Mouse (Mus musculus): ENCODE data around the gene Nbea.

Nbea gene

DNA sequence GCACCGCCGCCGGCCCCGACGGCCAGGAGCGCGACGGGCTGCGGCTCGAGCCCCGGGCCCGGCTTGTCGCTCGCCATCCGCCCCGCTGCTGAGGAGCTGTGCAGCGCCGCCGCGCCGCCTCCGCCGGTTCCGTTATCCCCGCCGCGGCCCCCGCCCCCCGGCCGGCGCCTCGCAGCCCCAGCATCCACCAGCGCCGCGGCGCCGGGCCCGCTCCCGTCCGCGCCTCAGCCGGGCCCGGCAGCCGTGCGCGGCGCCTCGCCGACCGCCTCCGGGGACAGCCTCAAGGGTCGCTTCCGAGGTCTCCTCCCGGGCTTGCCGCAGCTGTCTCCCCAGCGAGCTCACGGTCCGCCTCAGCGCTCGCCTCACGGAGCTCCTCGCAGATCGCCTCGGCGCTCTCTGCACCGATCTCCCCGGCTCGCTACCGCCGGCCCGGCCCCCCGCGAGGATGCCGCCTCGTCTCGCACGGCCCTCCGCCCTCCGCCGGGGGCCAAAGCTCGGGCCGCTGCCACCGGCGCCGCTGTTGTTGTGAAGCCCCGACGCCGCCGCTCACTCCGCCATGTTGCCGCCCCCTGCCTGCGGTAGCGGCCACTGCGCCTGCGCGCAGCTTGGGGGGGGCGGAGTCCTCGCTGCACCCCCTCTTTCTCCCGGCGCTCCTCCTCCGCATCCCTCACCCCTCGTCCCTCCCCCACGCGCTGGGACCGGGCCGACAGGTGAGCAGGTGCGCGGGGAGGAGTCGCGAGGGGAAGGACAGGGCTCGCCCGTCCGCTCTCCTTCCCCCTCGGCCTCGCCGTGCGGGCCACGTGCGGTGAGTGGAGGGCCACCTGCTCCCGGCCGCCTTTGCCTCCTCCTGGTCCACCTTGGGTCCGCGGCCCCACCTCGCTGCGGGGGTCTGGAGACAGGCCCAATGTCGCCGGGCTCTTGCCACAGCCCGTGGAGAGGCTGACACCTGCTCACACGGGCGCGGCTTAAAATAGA lies at the start of gene Nbea:
TSS of gene Nbea (minus strand) at position 543 of the 975 bp plus-strand sequence.
- DNase-seq, result peak; percentile 92

DNA sequence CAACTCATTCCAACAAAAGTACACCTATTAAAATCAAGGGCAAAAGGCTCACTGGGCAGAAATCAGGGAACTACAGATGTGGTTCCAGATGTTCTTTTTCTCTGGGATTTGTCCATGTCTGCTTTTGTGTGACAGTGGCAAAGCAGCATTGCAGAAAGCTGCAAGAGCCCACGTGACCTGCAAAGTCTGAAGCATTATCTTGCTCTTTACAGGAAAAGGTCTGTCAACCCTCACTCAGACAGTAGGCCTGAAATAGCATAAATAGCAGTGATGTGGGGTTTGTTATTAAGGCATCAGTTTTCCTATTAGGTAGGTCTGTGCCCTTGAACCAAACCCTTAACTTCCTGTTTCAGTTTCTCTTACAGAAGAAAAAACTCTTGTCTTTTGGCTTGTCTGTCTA lies 45.8 kb upstream of the Nbea start:
- no peak for DNase-seq

DNA sequence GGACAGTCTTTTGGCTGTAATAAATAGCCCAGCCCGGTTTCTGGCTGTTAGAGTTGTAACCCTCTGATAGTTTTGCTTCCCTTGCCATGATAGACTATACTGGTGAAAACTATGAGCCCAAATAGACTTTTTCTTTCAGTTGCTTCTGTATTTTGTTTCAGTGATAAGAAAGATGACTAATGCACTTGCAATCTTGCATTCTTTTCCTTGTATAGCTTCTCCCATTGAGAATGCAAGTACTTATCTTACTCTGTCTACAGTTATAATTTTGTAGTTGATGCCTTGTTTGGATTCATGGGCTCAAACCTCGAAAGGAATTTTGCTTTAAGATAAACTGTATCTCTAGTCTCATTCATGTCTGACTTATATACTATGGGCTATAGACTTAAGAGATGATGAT lies 32.5 kb upstream of the Nbea start:
- DNase-seq, result no peak

DNA sequence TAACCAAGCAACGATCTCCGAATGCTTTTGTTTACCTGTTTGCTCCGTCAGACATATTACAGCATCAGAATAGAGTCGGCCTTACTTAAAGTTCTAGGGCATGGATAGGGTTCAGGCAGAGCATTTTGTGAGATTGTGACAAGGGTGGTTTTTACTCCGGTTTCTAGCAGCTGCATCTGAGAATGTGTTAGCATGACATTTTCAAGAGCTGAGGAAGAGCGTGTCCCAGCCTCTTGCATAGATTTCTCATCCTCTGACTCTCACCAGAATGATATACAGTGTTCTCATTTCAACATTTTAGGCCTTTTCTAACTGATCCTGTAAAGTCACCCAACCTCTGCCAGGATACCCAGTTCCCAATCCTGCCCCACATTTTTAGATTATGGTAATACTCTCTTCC lies 20.5 kb upstream of the Nbea start:
- DNase-seq, result no peak

DNA sequence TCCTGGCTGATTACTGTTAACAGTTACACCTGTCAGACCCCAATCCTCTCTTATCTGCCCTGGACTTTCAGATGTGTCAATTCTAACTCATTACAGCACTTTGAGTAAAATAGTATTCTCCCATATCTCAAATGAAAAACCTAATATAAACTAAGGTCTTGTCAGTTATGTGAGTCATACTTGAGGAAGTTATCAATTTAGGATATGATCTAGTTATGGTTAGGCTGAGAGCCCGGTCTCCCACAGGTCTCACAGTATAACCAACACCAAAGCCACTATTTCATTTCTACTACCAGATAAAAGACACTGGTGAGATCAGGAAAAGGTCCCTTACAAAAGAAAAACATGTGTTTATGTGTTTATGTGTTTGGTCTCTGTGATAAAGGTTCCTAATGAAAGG lies 4.7 kb upstream of the Nbea start:
- no peak for DNase-seq

DNA sequence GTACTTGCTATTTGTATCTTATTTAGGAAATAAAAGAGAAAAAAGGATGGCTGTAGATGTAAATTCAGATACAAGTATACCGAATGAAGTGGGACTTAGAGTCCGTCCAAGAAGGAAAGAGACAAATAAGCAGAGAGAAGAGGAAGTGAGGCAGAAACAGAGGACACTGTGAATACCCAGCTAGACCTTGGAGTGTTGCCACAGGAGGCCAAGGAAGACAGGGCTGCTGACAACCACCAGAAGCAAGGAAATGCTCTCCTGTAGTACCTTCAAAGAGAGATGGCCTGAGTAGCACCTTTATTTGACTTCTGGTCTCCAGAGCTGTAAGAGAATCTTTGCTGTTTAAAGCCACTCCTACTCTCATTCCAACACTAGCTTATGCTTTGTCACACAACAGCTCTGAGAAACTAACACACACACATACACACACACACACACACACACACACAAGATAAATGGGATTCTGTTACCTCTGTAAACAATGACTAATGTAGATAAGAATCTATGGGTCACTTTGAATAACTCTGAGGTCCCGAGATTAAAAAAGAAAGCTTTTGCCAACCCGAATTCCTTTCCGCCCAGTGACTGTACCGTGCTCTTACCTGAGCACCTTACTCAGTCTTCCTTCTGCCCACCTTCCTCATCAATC lies 3.8 kb upstream of the Nbea start:
- DNase-seq, result no peak

DNA sequence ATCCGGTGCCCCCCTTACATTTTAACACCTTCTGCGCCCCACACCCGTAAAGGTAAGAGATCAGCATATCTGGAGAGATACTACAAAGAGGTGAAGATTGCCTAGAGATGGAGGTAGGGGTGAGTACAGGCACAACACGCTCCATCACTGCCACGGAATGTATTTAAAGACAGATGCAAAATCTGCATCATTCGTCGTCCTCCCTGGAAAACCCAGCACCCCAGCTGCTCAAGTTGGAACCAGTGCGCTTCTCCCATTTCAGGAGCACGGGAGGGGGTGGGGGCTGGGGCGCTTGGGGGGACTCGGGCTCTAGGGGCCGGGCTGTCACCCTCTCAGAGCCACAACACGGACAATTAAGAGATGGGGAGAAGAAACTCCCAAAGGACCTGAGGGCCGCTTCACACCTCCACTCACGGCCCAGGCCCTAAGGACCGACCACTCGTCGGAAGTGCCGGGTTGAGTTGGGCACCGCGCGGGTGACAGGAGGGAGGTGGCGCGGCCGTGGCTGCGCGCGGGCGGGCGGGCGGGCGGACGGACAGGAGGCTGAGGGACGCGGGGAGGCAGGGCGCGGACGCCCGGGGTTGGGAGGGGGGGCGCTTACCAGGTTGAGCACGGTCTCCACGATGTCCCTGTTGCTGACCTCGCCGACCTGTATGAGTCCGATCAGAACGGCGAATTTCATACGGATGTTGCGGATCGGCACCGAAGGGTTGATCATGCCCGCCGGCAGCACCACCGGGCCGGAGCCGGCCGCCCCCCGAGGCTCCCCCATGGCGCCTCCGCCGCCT lies 936 bp downstream of the Nbea start:
- peak; percentile 47 for DNase-seq

DNA sequence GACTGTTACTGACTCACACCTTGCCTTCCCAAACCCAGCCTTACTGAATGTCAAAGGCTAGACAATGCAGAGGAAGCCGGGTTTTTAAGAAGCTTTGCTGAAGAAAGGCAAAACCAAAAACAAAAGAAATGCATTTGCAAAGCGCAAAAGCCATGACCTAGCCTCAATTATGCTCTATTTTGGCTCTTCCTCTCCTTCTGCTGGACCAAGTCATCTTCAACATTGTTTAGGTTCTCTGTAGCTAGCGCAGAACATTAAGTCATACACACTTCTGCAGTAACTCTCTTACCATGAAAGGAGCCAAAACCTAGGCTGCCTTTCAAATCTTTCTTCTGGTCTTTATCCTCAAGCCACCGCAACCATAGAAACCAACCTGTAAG lies 1.5 kb downstream of the Nbea start:
- no peak for DNase-seq

DNA sequence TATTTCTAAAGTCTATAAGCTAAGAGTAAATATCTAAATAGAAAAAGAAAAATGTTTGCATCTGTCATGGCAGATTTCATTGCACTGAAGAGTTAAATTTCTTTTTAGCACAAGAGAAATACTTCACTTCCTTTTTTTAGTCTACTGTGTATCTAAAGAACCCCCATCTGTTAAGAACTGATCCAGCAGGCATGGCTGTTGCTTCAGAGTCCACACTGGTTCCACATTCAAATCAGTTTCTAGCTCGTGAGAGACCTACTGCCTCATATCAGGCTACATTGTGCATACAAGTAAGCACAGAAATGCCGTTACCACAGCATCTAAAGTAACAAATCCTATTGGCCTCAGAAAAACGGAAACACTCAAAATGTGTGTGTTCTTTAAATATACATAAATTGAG lies 2.5 kb downstream of the Nbea start:
- DNase-seq, result no peak

DNA sequence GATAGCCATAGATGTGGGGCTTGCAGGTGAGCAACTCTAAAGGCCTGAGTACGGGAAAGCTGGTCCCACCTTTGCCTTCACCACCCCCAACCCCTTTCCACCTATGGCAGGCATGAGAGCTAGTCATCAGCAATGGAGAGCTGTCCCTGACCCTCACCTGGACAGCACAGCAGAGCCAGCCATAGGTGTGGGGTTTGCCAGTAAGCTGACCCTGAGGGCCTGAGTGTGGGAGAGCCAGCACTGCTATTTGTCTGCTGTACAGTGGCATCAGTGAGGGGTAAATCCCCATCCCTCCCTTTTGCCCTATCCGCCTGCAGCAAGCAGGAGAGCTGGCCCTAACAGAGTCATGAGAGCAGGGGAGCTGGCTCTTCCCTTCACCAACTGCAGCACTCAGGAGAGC lies 25.6 kb downstream of the Nbea start:
- DNase-seq, result no peak

DNA sequence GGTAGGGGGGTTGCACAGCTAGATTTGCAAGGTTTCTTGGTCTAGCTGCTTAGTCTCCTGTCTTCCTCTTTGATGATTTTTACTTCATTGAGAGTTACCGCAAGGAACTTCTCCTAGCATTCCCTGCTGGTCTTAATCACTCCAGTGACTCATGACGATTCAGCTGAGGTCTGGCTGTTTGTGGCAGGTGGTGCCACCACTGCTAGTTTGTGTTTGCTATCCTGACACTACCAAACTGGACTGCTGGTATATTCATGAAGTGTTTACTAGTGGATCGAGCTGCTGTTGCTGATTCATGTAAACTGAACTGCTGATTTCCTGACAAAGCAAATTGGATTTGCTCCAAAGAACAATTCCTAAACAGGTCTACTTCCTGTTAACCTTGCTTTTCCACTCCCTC lies 56.8 kb downstream of the Nbea start:
- no peak for DNase-seq

DNA sequence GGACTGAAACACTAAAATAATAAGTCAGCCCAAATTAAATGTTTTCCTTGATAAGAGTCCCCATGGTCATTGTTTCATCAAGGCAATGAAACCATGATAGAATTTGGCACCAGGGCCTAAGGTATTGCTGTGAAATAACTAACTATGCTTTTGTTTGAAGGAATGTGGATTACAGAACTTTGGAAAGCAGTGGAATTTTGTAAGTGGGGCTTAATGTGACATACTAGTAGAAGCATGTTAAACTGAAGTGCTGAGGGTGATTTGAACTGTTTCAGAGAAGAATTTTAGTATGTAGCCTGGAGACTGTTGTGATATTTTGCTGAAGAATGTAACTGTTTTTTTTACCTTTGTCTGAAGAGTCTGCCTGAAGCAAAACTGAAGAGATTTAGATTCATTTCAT lies 66.9 kb downstream of the Nbea start:
- no peak for DNase-seq

DNA sequence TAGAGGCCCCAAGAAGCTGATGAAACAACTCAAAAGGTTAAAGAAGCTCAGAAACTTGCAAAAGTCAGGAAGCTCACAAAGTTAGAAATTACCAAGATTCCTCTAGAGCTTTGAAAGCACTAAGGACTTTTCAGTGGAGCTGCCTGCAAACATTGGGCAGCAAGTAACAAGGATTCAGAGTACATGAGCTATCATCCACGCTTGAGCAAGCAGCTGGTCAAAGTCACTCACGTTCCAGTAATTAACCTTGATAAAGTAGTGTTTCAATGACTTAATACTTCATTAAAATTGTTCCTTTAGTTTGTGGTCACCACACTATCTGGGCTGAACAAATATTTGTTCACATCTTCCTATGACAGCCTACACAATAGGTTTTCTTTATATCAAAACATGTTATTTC lies 75.4 kb downstream of the Nbea start:
- no peak for DNase-seq

DNA sequence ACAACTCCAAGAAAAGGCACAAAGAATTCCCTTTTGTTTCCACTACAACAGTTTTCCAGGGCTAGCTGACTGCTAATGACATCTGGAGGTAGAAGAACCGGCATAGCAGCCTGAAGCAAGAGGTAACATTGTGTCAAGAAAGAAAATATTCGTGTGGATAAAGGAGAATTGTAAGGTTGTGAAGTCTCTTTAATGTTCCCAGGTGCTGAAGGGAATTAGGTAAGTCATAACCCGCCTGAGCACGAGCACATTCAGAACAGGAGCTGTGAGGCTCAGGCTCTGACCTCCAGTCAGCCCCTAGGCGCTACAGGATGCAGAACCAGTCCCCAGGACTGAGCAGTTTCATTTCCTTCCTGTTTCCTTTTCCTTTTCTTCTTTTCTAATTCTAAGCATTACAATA lies 86.4 kb downstream of the Nbea start:
- DNase-seq, result no peak

DNA sequence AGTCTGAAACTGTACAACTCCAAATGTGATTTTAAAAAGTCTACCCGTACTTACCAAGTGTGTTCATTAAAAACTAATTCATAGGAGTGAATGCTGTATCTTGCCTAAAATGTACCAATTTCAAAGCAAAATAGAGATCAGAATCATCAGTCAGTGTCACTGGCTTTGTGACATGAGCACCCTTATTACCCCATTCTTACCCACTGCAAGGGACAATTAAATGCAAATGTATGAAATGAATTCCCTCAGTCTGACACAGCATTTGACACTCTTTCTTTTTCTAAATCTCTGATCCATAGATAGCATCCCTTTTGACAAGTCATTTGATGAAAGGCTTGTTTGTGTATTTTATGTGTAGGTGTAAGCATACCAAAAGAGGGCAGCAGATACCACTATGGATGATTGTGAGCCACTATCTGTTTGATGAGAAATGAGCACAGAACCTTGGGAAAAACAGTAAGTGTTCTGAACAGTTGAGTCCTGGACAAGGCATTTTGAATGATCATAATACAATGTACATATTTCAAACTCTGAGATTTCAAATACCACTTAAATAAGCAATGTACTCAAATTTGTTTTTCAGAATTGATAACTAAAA lies 104.4 kb downstream of the Nbea start:
- DNase-seq, result no peak

DNA sequence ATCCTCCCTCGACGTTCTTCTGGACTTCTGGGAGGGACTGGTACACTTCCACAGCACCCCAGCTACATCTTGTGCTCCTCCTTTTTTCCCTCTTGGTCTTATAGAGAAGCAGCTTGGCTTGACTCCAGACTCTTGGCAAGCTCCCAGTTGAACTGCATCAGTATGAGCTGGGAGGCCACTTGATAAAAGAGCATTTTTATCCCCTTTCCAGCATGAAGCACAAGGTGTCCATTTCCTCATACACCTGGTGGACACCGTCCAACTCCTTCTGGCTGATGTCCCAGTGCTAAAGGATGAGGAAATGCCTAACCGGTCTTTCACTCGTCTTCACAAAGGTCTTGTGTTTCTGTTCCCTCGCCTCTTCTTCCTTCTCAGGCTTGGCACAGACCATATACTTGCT lies 115.7 kb downstream of the Nbea start:
- DNase-seq, result peak; percentile 45

DNA sequence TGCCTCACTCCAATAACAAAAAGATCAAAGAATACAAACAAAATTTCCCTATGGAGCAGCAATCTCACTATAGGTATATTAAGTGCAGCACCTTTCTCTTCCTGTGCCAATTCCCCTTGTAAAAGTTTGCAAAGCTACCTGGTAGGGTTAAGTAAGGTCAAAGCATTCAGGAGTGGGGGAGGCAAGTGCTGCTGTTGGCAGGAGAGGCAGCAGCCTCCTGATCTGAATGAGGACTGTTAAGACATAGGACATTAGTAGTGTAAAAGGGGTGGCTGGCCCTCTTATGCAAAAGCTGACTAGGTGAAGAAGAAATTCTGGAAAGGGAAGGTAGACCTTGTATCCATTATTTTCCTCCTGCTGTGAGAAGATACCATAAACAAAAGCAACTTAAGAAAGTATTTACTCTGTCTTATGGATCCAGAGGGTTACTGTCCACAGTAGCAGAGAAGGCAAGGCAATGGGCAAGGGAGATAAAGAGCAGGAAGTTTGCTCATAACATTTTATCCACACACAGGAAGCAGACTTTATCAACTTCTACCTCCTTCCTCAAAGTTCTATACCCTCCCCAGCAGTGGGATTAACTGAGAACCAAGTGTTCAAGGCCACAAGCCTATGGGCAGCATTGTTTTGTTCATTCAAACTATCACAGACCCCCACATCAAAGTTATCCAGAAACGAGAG lies 117.0 kb downstream of the Nbea start:
- no peak for DNase-seq

DNA sequence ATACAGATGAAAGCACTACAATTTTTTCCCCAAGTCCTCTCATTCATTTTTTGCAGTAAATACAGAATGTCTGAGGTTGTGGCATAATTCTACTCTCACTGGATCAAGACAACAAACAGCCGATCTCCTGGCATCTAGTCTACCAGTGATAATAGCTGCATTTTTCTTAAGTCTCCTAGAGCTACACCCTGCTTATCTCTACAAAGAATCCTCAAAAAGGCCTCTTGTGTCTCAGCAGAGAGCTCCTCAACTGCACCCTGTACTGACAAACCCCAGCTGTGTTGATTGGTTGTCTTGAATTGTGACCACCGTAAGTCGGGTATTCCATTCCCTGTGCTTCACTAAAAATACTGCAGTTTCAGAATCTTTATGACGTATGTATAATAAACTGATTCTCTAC lies 118.3 kb downstream of the Nbea start:
- DNase-seq, result no peak

DNA sequence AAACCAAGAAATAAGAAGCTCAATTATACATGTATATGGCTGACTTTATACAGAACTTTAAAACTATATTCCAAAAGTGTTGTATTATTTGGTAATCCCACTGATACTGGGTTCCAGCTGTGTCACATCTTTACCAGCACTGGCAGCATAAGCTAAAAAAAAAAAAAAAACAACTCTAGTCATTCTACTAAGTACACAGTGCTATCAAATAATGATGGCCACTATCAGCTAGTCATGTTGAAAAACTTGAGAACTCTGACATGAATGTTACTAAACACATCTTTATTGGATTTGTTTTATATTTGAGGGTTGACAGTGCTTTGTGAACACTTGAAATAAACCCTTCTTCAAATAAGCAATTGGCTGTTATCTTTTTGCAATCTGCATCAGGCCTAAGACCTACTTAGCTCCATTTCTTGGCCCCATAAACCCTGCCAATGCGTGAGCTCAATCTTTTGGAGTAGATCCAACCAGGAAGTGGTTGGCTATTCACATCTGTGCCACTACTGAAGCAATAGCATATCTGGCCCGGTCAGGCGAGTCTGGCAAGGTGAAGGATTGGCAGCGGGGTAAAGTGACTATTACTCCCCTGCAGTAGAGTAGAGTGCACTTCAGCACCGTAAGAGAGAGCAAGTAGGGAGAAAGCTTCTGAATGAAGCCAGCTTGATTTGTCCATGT lies 137.7 kb downstream of the Nbea start:
- DNase-seq, result peak; percentile 10

DNA sequence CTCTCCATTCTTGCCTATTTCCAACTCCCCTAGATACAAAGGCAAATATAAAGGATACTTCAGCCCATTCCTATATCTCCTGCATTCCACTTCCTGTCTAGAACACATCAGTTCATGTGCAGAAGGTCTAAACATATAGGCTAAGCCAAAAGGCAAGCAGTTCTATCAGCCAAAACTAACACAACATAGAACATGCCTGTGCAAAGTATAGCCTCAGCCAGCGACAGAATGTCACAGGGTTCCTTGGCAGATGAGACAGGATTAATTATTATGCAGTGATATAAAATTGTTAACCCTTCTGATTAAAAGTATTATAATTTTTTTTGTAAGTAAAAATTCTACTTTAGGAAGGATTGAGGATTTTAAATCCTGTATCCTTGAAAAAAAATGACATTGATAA lies 140.4 kb downstream of the Nbea start:
- DNase-seq, result no peak

DNA sequence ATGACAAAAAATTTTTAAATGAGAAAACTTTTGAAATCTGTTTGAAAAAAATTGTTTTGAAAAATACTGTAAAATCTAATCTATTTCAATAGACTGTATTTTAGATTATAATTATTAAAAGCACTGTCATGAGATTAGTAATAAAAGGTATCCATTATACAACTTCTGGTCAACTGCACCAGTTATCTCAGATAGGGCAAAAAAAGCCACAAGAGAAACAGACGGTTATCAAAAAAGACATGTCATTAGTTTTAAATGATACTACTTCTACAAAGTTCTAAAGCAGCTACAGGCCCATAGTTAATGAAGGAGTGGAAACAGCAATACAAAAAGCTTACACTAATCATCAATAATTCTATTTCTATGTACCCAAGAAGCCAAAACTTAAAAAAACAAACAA lies 144.0 kb downstream of the Nbea start:
- no peak for DNase-seq

DNA sequence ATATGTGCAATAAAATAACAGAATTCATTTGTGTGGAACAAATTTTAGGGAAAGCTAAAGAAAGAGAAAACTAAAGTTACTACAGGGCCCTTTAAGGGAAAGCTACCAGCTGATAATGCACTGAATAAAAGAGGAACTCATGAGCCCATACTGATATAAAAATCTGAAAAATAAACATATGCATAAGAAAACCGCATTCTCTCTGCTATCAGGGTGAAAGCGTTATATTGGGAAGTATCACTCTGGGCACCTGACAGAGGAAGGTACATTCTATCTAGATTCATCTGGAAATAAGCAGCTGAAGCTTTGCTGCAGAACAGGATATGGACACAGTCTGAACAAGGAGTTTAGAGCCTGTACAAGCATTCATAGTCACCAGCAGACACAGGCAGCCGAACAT lies 148.9 kb downstream of the Nbea start:
- DNase-seq, result no peak
